Mouse (Mus musculus): Measurements from ENCODE around the gene Hnrnpab.

DNA sequence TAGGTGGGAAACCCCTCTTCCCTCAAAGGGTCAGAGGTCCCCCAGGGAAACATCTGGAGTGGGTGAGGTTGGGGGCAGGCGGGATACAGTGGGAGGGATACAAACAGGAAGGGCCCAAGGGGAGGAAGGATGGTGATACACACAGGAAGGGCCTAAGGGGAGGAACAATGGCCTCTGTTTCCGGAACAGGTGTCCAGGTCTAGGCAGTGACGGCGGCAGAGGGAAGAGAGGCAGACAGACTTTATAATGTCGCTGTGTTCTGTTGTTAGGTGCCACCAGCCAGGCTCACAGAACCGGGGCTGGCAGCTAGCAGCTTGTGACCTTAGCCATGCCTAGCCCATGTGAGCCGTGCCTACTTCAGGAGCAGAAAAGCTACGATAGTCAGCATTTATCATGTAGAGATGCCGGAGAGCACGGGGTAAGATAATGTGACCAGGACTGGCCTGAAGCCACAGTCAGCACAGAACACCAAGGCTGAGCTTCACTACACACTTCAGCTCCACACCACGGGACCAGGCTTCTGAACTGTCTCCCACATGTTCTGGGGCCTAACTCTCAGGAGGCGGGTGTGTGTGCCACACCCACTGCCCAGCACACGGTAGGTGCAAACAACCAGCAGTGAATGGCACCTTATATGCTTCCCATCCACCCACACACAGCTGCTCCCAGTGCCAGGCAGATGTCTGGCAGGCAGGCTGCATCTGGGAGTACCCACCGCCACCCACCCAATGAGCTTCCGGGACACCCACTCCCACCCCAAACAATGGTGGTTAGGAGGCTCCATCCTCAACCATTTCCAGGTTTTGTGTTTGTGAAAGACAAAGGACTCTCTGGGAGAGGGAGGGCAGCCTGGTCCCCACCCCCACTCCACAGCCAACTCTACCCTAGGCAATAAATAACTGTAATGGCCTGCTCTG is 40.4 kb upstream of the Hnrnpab start:
- no peak for TF ChIP-seq CTCF (IDR thresholded peaks at IDR 0.05; ENCODE audit: borderline replicate concordance, insufficient read depth, low read depth, low read length)
- TF ChIP-seq POLR2A (IDR thresholded peaks at IDR 0.05; ENCODE audit: borderline replicate concordance, insufficient read depth, low read length), result no peak

Measured in cerebellum, adult 2 months (tissue).